9 mouse cellular contexts compared by ENCODE assay signal in the genomic region with DNA sequence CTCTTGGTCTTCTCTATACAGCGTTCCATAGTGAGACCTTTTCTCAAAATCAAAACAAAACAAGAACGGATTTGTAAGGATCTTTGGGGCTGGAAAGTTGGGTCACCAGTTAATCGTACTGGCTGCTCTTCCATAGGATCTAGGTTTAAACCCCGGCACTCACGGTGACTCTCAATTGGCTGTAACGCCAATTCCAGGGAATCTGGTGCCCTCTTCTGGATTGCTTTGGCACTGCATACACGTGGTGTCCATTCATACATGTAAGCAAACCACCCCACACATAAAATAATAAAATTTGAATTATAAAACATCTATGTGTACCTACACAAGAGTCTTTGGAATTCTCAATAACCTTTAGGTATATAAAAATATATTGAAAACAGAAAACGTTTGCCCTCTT.
DNase-seq lines count a peak whose midpoint lies in the region; ATAC-seq and TF ChIP-seq lines count a peak whose summit lies in the region.
"Had no signal": no experiment of that assay in that cellular context is flagged by ENCODE, and none has a peak within 500 bp of the region (broad histone marks: within the 10 kb centered on the region; RNA-seq: fewer than 3 reads in every experiment).

No protein-coding gene starts in this region.

- TF ChIP-seq CTCF in CH12.LX (conservative IDR thresholded peaks at IDR 0.05 in 1 of 2, IDR thresholded peaks at IDR 0.05 in 1 of 2; ENCODE audit: low read depth in 2 of 2, low read length in 2 of 2): peak; percentile 61 to 67

- no peak overlapping the region for H3K4me2 ChIP-seq in heart, embryonic 12.5 days
- no peak overlapping the region for H3K4me2 ChIP-seq in CH12.LX (ENCODE audit: insufficient read depth, low read depth, poor library complexity, severe bottlenecking)
- H3K4me2 ChIP-seq: embryonic facial prominence, embryonic 15.5 days had no signal

- intact Hi-C loops in heart, postnatal 14 days (cut with DNase I): loop anchor here (2.0 kb wide), 1 partner anchor 201 kb away; no protein-coding TSS in a partner anchor

- ATAC-seq in heart, embryonic 12.5 days (ENCODE audit: insufficient number of reproducible peaks, low FRiP score): no peak

- in situ Hi-C loops in CH12.LX (cut with MboI; ENCODE audit: low pct_ligation_motif_present, low pct_unique_long_range_greater_than_20kb, low sequenced_read_pairs): loop anchor here (5.0 kb wide), 1 partner anchor 109 kb away; the partner anchor contains the start of gene Spred2

- 0 out of 2 replicates have a peak, but pooled peaks cover 2% of the 10 kb centered on the region for H3K36me3 ChIP-seq in heart, embryonic 12.5 days
- H3K36me3 ChIP-seq in CH12.LX (replicated peaks in 1 of 2; ENCODE audit: control insufficient read depth in 1 of 2, insufficient read depth in 1 of 2, low read length in 1 of 2): peaks cover 0 to under 1% of the 10 kb centered on the region in 2 experiments

- no peak overlapping the region for H3K9ac ChIP-seq in heart, embryonic 12.5 days
- H3K9ac ChIP-seq in CH12.LX (ENCODE audit: insufficient read depth, low read depth): no peak overlapping the region
- H3K9ac ChIP-seq: embryonic facial prominence, embryonic 15.5 days had no signal

- H3K27me3 ChIP-seq in heart, embryonic 12.5 days (replicated peaks): 0 out of 2 replicates have a peak, but pooled peaks cover 5% of the 10 kb centered on the region
- no peaks in the 10 kb centered on the region for H3K27me3 ChIP-seq in CH12.LX (replicated peaks)
- H3K27me3 ChIP-seq: embryonic facial prominence, embryonic 15.5 days had no signal

- H3K4me1 ChIP-seq in heart, embryonic 12.5 days (replicated peaks): 0 out of 2 replicates have a peak, but pooled peaks cover 2% of the 10 kb centered on the region
- peaks cover 15 to 27% of the 10 kb centered on the region in 2 experiments for H3K4me1 ChIP-seq in CH12.LX (ENCODE audit: control insufficient read depth in 1 of 2, insufficient read depth in 2 of 2)

- H3K9me3 ChIP-seq in heart, embryonic 12.5 days (replicated peaks): no peaks in the 10 kb centered on the region
- peaks cover 4% of the 10 kb centered on the region for H3K9me3 ChIP-seq in CH12.LX (replicated peaks; ENCODE audit: low read length)
- H3K9me3 ChIP-seq: embryonic facial prominence, embryonic 15.5 days had no signal

- dilution Hi-C loops in CH12.LX (cut with MboI; ENCODE audit: extremely low pct_ligation_motif_present, extremely low pct_unique_long_range_greater_than_20kb, low sequenced_read_pairs): no loop called here

- no peak for TF ChIP-seq EP300 in CH12.LX (IDR thresholded peaks at IDR 0.05; ENCODE audit: low read length)

- no peak overlapping the region for H3K27ac ChIP-seq in heart, embryonic 12.5 days (ENCODE audit: poor library complexity, severe bottlenecking)
- H3K27ac ChIP-seq in CH12.LX (ENCODE audit: insufficient read depth, low read depth): no peak overlapping the region
- H3K27ac ChIP-seq: embryonic facial prominence, embryonic 15.5 days had no signal

- no peaks in the 10 kb centered on the region for H3K79me2 ChIP-seq in CH12.LX (replicated peaks; ENCODE audit: control insufficient read depth, extremely low read depth, insufficient read depth, poor library complexity, severe bottlenecking)

- TF ChIP-seq RAD21 in CH12.LX (IDR thresholded peaks at IDR 0.05; ENCODE audit: low read depth, low read length): peak; percentile 71

- 27% methylated on average over 8 of the region's 8 CpGs for WGBS in heart, embryonic 12.5 days

- DNase-seq in heart, postnatal 14 days: peak; percentile 49 to 60
- no peak for DNase-seq in CH12.LX (ENCODE audit: extremely low read depth)
- DNase-seq in adipocyte (ENCODE audit: low spot score): peak; percentile 9
- peak; percentile 78 for DNase-seq in induced T-regulatory cell, adult 2 months (ENCODE audit: low read depth)
- peak; percentile 44 for DNase-seq in retina, embryonic 14.5 days (ENCODE audit: low spot score)
- no peak for DNase-seq in ovary, postnatal 10 days (ENCODE audit: low spot score)
- no peak for DNase-seq in Muller cell, postnatal 12 days (ENCODE audit: inconsistent ontology term)

- TF ChIP-seq POLR2A in CH12.LX (IDR thresholded peaks at IDR 0.05; ENCODE audit: low read depth, low read length): no peak

- no peak overlapping the region for H3K4me3 ChIP-seq in heart, embryonic 12.5 days
- H3K4me3 ChIP-seq in CH12.LX (replicated peaks in 1 of 3; ENCODE audit: low read depth in 2 of 3, low read length in 2 of 3, poor library complexity in 1 of 3): no peak overlapping the region
- H3K4me3 ChIP-seq: embryonic facial prominence, embryonic 15.5 days had no signal

TF ChIP-seq in CH12.LX, 34 proteins besides CTCF, POLR2A, EP300 and RAD21:
- TF ChIP-seq SIN3A (IDR thresholded peaks at IDR 0.05; ENCODE audit: low read length) (no peak), BHLHE40 (IDR thresholded peaks at IDR 0.05; ENCODE audit: low read depth, low read length) (no peak), MAX (IDR thresholded peaks at IDR 0.05; ENCODE audit: low read length) (no peak), SMC3 (IDR thresholded peaks at IDR 0.05; ENCODE audit: low read depth, low read length) (peak; percentile 68), CHD1 (IDR thresholded peaks at IDR 0.05; ENCODE audit: low read depth, low read length) (no peak), HCFC1 (IDR thresholded peaks at IDR 0.05; ENCODE audit: low read depth, low read length) (no peak)
TF ChIP-seq in CH12.LX: peak in this region for 1.

Comparison
In these comparisons a context has a peak if more than half of its experiments do, and no peak if none do; other contexts are left out.
1. DNase-seq: peak in heart, postnatal 14 days (2 of 2), adipocyte (single experiment), induced T-regulatory cell, adult 2 months (single experiment) and retina, embryonic 14.5 days (single experiment); none in CH12.LX (single experiment), ovary, postnatal 10 days (single experiment) and Muller cell, postnatal 12 days (single experiment).